In the genomic region with DNA sequence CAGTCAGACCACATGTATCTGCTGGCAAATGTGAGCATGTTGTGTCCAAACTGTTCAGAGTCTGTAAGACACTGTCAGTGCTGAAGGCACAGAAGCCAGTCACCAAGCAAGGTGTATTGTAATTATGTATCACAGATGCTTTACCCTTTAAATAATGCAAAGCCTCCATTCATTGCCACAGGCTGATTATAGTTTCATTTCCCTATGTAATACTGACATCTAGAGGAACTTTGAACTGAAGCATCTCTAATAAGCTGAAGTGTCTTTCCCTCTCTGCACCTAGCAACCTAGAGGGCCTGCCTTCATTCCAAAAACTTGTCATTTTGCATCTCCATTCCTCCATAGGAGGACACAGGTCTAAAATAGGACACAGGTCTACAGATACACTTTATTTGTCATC, we compare ENCODE assay signal across 10 mouse cellular contexts. TPM values are rescaled to one million over a fixed set of nuclear protein-coding genes. Genes with fewer than 3 reads are reported as not detected.
DNase-seq lines count a peak whose midpoint lies in the region; ATAC-seq and TF ChIP-seq lines count a peak whose summit lies in the region.
"Had no signal": no experiment of that assay in that cellular context is flagged by ENCODE, and none has a peak within 500 bp of the region (broad histone marks: within the 10 kb centered on the region; RNA-seq: fewer than 3 reads in every experiment).

No protein-coding gene starts in this region.

- peak; percentile 75 for TF ChIP-seq CTCF in layer of hippocampus, adult 2 months (conservative IDR thresholded peaks at IDR 0.05)
- TF ChIP-seq CTCF in CH12.LX (conservative IDR thresholded peaks at IDR 0.05 in 1 of 2, IDR thresholded peaks at IDR 0.05 in 1 of 2; ENCODE audit: low read depth in 2 of 2, low read length in 2 of 2): peak; percentile 25 to 58; a peak in 3 of 4 replicates

- TF ChIP-seq POLR2A in CH12.LX (IDR thresholded peaks at IDR 0.05; ENCODE audit: low read depth, low read length): no peak

- no peak for ATAC-seq in embryonic facial prominence, embryonic 11.5 days (replicated peaks; ENCODE audit: insufficient number of reproducible peaks, low FRiP score, low TSS enrichment, low read depth)
- peak; percentile 79 for ATAC-seq in hindbrain, embryonic 16.5 days

- in situ Hi-C loops in CH12.LX (cut with MboI; ENCODE audit: low pct_ligation_motif_present, low pct_unique_long_range_greater_than_20kb, low sequenced_read_pairs): no loop called here

- DNase-seq in embryonic facial prominence, embryonic 11.5 days (ENCODE audit: low spot score): peak; percentile 23
- no peak for DNase-seq in embryonic facial prominence, embryonic 10.5 days (ENCODE audit: low spot score)
- DNase-seq in layer of hippocampus, adult 2 months (ENCODE audit: low spot score in 2 of 2): no peak
- no peak for DNase-seq in layer of hippocampus, postnatal 25 days (ENCODE audit: extremely low spot score in 1 of 2, low spot score in 1 of 2)
- DNase-seq in CH12.LX (ENCODE audit: extremely low read depth): peak; percentile 18
- no peak for DNase-seq in cerebellum, adult 9-10 months
- DNase-seq in kidney, adult 8-10 months: no peak
- DNase-seq: cerebellum, postnatal 25 days; lung, adult 2 months had no signal

- no peak overlapping the region for H3K4me3 ChIP-seq in embryonic facial prominence, embryonic 11.5 days (ENCODE audit: low read depth, low read length)
- no peak overlapping the region for H3K4me3 ChIP-seq in embryonic facial prominence, embryonic 10.5 days
- H3K4me3 ChIP-seq in layer of hippocampus, adult 2 months: no peak overlapping the region
- H3K4me3 ChIP-seq in CH12.LX (replicated peaks in 1 of 3; ENCODE audit: low read depth in 2 of 3, low read length in 2 of 3, poor library complexity in 1 of 3): no peak overlapping the region
- H3K4me3 ChIP-seq in hindbrain, embryonic 16.5 days (ENCODE audit: low read length): no peak overlapping the region

- dilution Hi-C loops in CH12.LX (cut with MboI; ENCODE audit: extremely low pct_ligation_motif_present, extremely low pct_unique_long_range_greater_than_20kb, low sequenced_read_pairs): no loop called here

- H3K9ac ChIP-seq in embryonic facial prominence, embryonic 11.5 days (replicated peaks; ENCODE audit: low read length): no peak overlapping the region
- no peak overlapping the region for H3K9ac ChIP-seq in CH12.LX (ENCODE audit: insufficient read depth, low read depth)
- no peak overlapping the region for H3K9ac ChIP-seq in hindbrain, embryonic 16.5 days (ENCODE audit: low read depth, low read length)

- no peaks in the 10 kb centered on the region for H3K27me3 ChIP-seq in embryonic facial prominence, embryonic 11.5 days (ENCODE audit: control insufficient read depth, insufficient read depth, low read length)
- no peaks in the 10 kb centered on the region for H3K27me3 ChIP-seq in embryonic facial prominence, embryonic 10.5 days (replicated peaks; ENCODE audit: low read depth, poor library complexity, severe bottlenecking)
- no peaks in the 10 kb centered on the region for H3K27me3 ChIP-seq in CH12.LX (replicated peaks)
- H3K27me3 ChIP-seq in hindbrain, embryonic 16.5 days (replicated peaks; ENCODE audit: control insufficient read depth, insufficient read depth, low read length): no peaks in the 10 kb centered on the region

- no peak overlapping the region for H3K4me2 ChIP-seq in embryonic facial prominence, embryonic 11.5 days (ENCODE audit: low read depth, low read length)
- no peak overlapping the region for H3K4me2 ChIP-seq in CH12.LX (ENCODE audit: insufficient read depth, low read depth, poor library complexity, severe bottlenecking)
- H3K4me2 ChIP-seq in hindbrain, embryonic 16.5 days (ENCODE audit: low read length): no peak overlapping the region

- H3K36me3 ChIP-seq in embryonic facial prominence, embryonic 11.5 days (replicated peaks; ENCODE audit: control insufficient read depth, insufficient read depth, low read depth, low read length): no peaks in the 10 kb centered on the region
- no peaks in the 10 kb centered on the region for H3K36me3 ChIP-seq in embryonic facial prominence, embryonic 10.5 days (replicated peaks)
- no peaks in the 10 kb centered on the region for H3K36me3 ChIP-seq in CH12.LX (replicated peaks in 1 of 2; ENCODE audit: control insufficient read depth in 1 of 2, insufficient read depth in 1 of 2, low read length in 1 of 2)
- H3K36me3 ChIP-seq in hindbrain, embryonic 16.5 days (ENCODE audit: control insufficient read depth, insufficient read depth, low read length): no peaks in the 10 kb centered on the region

- no peaks in the 10 kb centered on the region for H3K9me3 ChIP-seq in embryonic facial prominence, embryonic 11.5 days (replicated peaks; ENCODE audit: control insufficient read depth, low read length)
- no peaks in the 10 kb centered on the region for H3K9me3 ChIP-seq in embryonic facial prominence, embryonic 10.5 days
- no peaks in the 10 kb centered on the region for H3K9me3 ChIP-seq in CH12.LX (replicated peaks; ENCODE audit: low read length)
- H3K9me3 ChIP-seq in hindbrain, embryonic 16.5 days (ENCODE audit: control insufficient read depth, low read length): no peaks in the 10 kb centered on the region

- TF ChIP-seq RAD21 in CH12.LX (IDR thresholded peaks at IDR 0.05; ENCODE audit: low read depth, low read length): peak; percentile 73

- TF ChIP-seq EP300 in CH12.LX (IDR thresholded peaks at IDR 0.05; ENCODE audit: low read length): no peak

- no peak overlapping the region for H3K27ac ChIP-seq in embryonic facial prominence, embryonic 11.5 days (replicated peaks; ENCODE audit: low read depth, low read length)
- H3K27ac ChIP-seq in embryonic facial prominence, embryonic 10.5 days (replicated peaks): no peak overlapping the region
- H3K27ac ChIP-seq in layer of hippocampus, adult 2 months: no peak overlapping the region
- H3K27ac ChIP-seq in CH12.LX (ENCODE audit: insufficient read depth, low read depth): no peak overlapping the region
- H3K27ac ChIP-seq in hindbrain, embryonic 16.5 days (ENCODE audit: low read depth, low read length): no peak overlapping the region

- H3K4me1 ChIP-seq in embryonic facial prominence, embryonic 11.5 days (ENCODE audit: control insufficient read depth, insufficient read depth, low read length): no peaks in the 10 kb centered on the region
- no peaks in the 10 kb centered on the region for H3K4me1 ChIP-seq in embryonic facial prominence, embryonic 10.5 days
- no peaks in the 10 kb centered on the region; a peak in 1 of 4 replicates for H3K4me1 ChIP-seq in CH12.LX (ENCODE audit: control insufficient read depth in 1 of 2, insufficient read depth in 2 of 2)
- H3K4me1 ChIP-seq in hindbrain, embryonic 16.5 days (ENCODE audit: control insufficient read depth, insufficient read depth, low read depth, low read length): no peaks in the 10 kb centered on the region

- H3K79me2 ChIP-seq in CH12.LX (replicated peaks; ENCODE audit: control insufficient read depth, extremely low read depth, insufficient read depth, poor library complexity, severe bottlenecking): no peaks in the 10 kb centered on the region

TF ChIP-seq in CH12.LX, 34 proteins besides CTCF, POLR2A, EP300 and RAD21:
- TF ChIP-seq JUND (conservative IDR thresholded peaks at IDR 0.05; ENCODE audit: low read depth, low read length): no peak
- TF ChIP-seq MYC (IDR thresholded peaks at IDR 0.05; ENCODE audit: low read depth, low read length): no peak
- TF ChIP-seq POLR2AphosphoS2 (IDR thresholded peaks at IDR 0.05; ENCODE audit: low read depth, low read length): no peak
- TF ChIP-seq MAX (IDR thresholded peaks at IDR 0.05; ENCODE audit: low read length): no peak
- TF ChIP-seq E2F4 (IDR thresholded peaks at IDR 0.05; ENCODE audit: insufficient replicate concordance, low read depth, low read length): no peak
- no peak for TF ChIP-seq IRF4 (IDR thresholded peaks at IDR 0.05; ENCODE audit: low read depth, low read length)
- peak; percentile 35 for TF ChIP-seq SMC3 (IDR thresholded peaks at IDR 0.05; ENCODE audit: low read depth, low read length)
- TF ChIP-seq MXI1 (IDR thresholded peaks at IDR 0.05; ENCODE audit: low read depth, low read length): no peak
- TF ChIP-seq KAT2A (IDR thresholded peaks at IDR 0.05; ENCODE audit: insufficient replicate concordance, low read length): no peak

RNA-seq across cellular contexts. Expression of gene Mylk4, which starts 52.5 kb away (rescaled TPM):
- 0.75 and 1.0 TPM in 2 replicates for polyA plus RNA-seq in embryonic facial prominence, embryonic 11.5 days (2014; fragmentation: Nextera tagmentation; extraction: Ambion mirVana)
- 0.02 TPM in 1 of 2 replicates, not detected in the other for polyA plus RNA-seq in embryonic facial prominence, embryonic 10.5 days (2016; fragmentation: Nextera tagmentation; extraction: Ambion mirVana)
- total RNA-seq in layer of hippocampus, adult 2 months (2021): under 1 TPM; 0.20 to 0.25 TPM
- under 1 TPM; 0.16 to 0.27 TPM for total RNA-seq in layer of hippocampus, postnatal 25 days (2021)
- total RNA-seq in CH12.LX (2012; rRNA removed) (not detected in 2 replicates), CH12.LX (2014; rRNA removed) (not detected in 2 replicates)
- polyA plus RNA-seq in CH12.LX (2012; ENCODE audit: insufficient read length, low read depth): 0.04 and 0.11 TPM in 2 replicates
- polyA plus RNA-seq in hindbrain, embryonic 16.5 days (2015; fragmentation: Nextera tagmentation; extraction: Ambion mirVana): 0.14 and 0.55 TPM in 2 replicates

Comparison
In these comparisons a context has a peak if more than half of its experiments do, and no peak if none do; other contexts are left out.
1. DNase-seq: peak in embryonic facial prominence, embryonic 11.5 days (single experiment) and CH12.LX (single experiment); none in embryonic facial prominence, embryonic 10.5 days (single experiment), layer of hippocampus, adult 2 months (0 of 2), layer of hippocampus, postnatal 25 days (0 of 2), cerebellum, adult 9-10 months (single experiment) and kidney, adult 8-10 months (0 of 2).